Mouse (Mus musculus) testis, adult 2 months (tissue): ENCODE measurements around the gene Cby1. TPM values are rescaled to one million over a fixed set of nuclear protein-coding genes. Genes with fewer than 3 reads are reported as not detected.

Experiments
- H3K27ac ChIP-seq: fragments of 200-500 bp; 2 replicates; pipeline ENCODE4 v1.5.1; 2012; ENCODE audit warnings: low read depth, low read length; ENCODE audit not compliant: control insufficient read depth, insufficient read depth
- H3K27me3 ChIP-seq: fragments of 200-500 bp; 2 replicates; pipeline ENCODE4 v1.6.1; 2012; ENCODE audit warnings: mild to moderate bottlenecking, low read length, moderate library complexity; ENCODE audit not compliant: control insufficient read depth, insufficient read depth
- H3K36me3 ChIP-seq: fragments of 200-500 bp; 2 replicates; pipeline ENCODE4 v1.6.1; 2012; ENCODE audit warnings: mild to moderate bottlenecking, low read length; ENCODE audit not compliant: control insufficient read depth, insufficient read depth
- H3K4me1 ChIP-seq: fragments of 200-500 bp; 2 replicates; pipeline ENCODE4 v1.6.1; 2012; ENCODE audit warnings: low read length; ENCODE audit not compliant: control insufficient read depth, insufficient read depth
- H3K4me3 ChIP-seq: fragments of 200-500 bp; 2 replicates; pipeline ENCODE4 v1.5.1; 2012; ENCODE audit warnings: low read depth, mild to moderate bottlenecking, low read length, moderate library complexity, mixed read lengths; ENCODE audit not compliant: control insufficient read depth
- CTCF ChIP-seq: fragments of 200-500 bp; IDR thresholded peaks from 2 replicates; pipeline ENCODE4 v1.5.1; 2012; ENCODE audit warnings: low read depth, mild to moderate bottlenecking, inconsistent platforms, low read length, moderate library complexity; ENCODE audit not compliant: control insufficient read depth, insufficient read depth, insufficient replicate concordance
- POLR2A ChIP-seq: fragments of 200-500 bp; IDR thresholded peaks from 2 replicates; pipeline ENCODE4 v1.6.1; 2012; ENCODE audit warnings: low read depth, mild to moderate bottlenecking, inconsistent platforms, low read length, moderate library complexity; ENCODE audit not compliant: control insufficient read depth
- polyA plus RNA-seq: library from polyadenylated mRNA; depleted of rRNA; stranded (reverse); fragments of >200 nt; gene quantifications from 2 replicates; pipeline ENCODE4 v1.2.3, GENCODE M21; 2012; rRNA removed

The Cby1 gene
- polyA plus RNA-seq: 57.1 and 58.1 TPM in 2 replicates

GRCm38 (mm10) chr15:79658531-79659375 is at the start of gene Cby1, which contains the start of gene Fam227a:
Gene Cby1, plus strand, starts transcription at chr15:79659199.
Gene Fam227a, minus strand, starts transcription at chr15:79658956.
- H3K27me3 ChIP-seq: no peaks in the 10 kb centered on the region
- peak within 1 kb of the TSS; percentile 98 for H3K27ac ChIP-seq
- peaks cover 3% of the 10 kb centered on the region; the same call in 1 of the 2 replicates for H3K4me1 ChIP-seq
- peak within 1 kb of the TSS; percentile 99 for H3K4me3 ChIP-seq
- TF ChIP-seq POLR2A (peak; percentile 90), CTCF (no peak)
- H3K36me3 ChIP-seq: peaks cover 2% of the 10 kb centered on the region

- H3K27me3 ChIP-seq: no peaks in the 10 kb centered on the region
- TF ChIP-seq POLR2A (no peak), CTCF (no peak)
- no peak overlapping the region for H3K27ac ChIP-seq
- no peaks in the 10 kb centered on the region for H3K36me3 ChIP-seq
- H3K4me1 ChIP-seq: peaks cover 10% of the 10 kb centered on the region
- no peak overlapping the region for H3K4me3 ChIP-seq
Measured at GRCm38 (mm10) chr15:79609226-79609625, 49.8 kb upstream of the Cby1 start.

GRCm38 (mm10) chr15:79615501-79615900 is 43.5 kb upstream of the Cby1 start:
- Histone ChIP-seq H3K36me3 (peaks cover 1% of the 10 kb centered on the region; the same call in 1 of the 2 replicates), H3K4me1 (peaks cover 3% of the 10 kb centered on the region), H3K27ac (no peak overlapping the region), H3K4me3 (no peak overlapping the region), H3K27me3 (no peaks in the 10 kb centered on the region)
- TF ChIP-seq POLR2A (no peak), CTCF (no peak)

DNA sequence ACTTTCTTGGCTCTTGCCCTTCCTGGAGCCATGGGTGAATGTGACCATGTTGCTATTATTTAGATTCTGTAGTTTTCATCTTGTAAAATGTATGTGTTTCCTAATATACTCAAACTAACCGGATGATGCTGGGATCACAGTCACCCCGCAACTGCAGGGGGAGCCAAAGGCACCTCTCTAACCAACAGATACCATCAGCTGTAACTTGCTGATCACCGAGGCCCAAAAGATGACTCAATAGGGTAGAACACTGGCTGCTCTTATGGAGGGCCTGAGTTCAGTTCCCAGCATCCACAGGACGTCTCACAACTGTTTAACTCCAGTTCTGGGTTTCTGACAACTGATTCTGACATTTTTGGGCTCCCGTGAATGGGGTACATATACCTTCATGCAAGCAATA is 42.3 kb upstream of the Cby1 start:
- TF ChIP-seq CTCF: no peak
- no peak for TF ChIP-seq POLR2A
- peaks cover 1% of the 10 kb centered on the region; the same call in 1 of the 2 replicates for H3K36me3 ChIP-seq

DNA sequence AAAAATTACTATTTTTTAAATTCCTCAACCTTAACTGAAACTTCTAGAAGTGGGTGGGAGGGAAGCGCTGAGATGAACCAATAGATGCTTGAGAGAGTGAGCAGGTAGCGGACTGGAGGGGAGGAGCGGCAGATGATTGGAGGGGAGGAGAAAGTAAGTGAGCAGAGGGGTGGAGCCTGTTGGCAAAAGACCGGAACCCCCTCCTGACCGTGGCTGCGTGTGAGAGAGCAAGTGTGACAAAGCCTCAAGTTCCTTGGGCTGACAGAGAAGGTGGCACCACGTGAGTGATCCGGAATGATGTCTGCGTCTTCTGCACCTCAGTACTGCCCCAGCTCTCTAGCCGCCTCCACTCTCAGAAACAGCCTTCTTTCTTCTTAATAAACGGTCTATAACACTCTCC is 41.9 kb upstream of the Cby1 start:
- H3K27ac ChIP-seq: no peak overlapping the region; the same call in 1 of the 2 replicates
- no peaks in the 10 kb centered on the region for H3K27me3 ChIP-seq
- peak overlapping the region; percentile 63 for H3K4me3 ChIP-seq
- H3K36me3 ChIP-seq: peaks cover 1% of the 10 kb centered on the region; the same call in 1 of the 2 replicates
- no peak for TF ChIP-seq POLR2A
- peaks cover 6% of the 10 kb centered on the region for H3K4me1 ChIP-seq

More for the DNA sequence above, 42.3 kb upstream of the Cby1 start:
- Histone ChIP-seq H3K4me3 (no peak overlapping the region; the same call in 1 of the 2 replicates), H3K4me1 (peaks cover 6% of the 10 kb centered on the region), H3K27ac (no peak overlapping the region), H3K27me3 (no peaks in the 10 kb centered on the region)

GRCm38 (mm10) chr15:79618456-79618855 is 40.5 kb upstream of the Cby1 start:
- H3K36me3 ChIP-seq: peaks cover 4% of the 10 kb centered on the region; the same call in 1 of the 2 replicates
- no peak overlapping the region for H3K4me3 ChIP-seq
- H3K27ac ChIP-seq: no peak overlapping the region
- no peaks in the 10 kb centered on the region for H3K27me3 ChIP-seq
- peaks cover 6% of the 10 kb centered on the region for H3K4me1 ChIP-seq
- TF ChIP-seq POLR2A: no peak
- no peak for TF ChIP-seq CTCF

DNA sequence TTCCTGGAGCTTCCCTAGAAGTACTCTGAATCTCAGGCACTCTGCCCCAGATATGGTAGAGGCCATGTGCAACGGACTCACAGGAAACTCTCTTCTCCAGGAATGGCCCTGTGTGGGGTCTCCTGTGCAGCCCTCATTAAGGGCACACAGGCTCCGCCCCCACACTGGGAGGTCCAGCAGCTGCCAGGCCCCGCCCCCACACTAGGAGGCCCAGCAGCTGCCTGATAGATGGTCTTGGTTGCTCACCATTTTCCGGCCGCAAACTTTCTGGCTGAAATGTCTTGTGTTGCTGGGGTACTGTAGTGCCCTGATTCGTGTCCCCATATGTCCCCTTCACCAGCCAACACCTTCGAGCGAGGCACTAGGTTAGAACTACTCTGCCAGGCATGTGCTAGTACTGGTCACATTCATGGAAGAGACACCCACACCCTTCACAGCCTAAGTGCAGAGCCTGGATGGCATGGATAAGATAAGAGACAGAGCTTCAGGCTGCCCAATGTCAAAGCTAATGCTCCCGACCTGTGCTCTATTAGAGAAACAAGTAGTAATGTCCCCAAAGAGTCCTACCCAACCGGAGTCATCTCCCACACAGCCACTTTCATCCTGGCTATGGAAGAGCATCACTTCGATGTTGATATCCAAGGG is 39.1 kb upstream of the Cby1 start:
- Histone ChIP-seq H3K27ac (no peak overlapping the region), H3K4me1 (peaks cover 6% of the 10 kb centered on the region), H3K27me3 (no peaks in the 10 kb centered on the region), H3K36me3 (peaks cover 2% of the 10 kb centered on the region; the same call in 1 of the 2 replicates), H3K4me3 (peak overlapping the region; percentile 32)
- TF ChIP-seq CTCF (no peak), POLR2A (no peak)

- no peaks in the 10 kb centered on the region; the same call in 1 of the 2 replicates for H3K36me3 ChIP-seq
- no peak for TF ChIP-seq CTCF
- no peak for TF ChIP-seq POLR2A
- no peak overlapping the region for H3K4me3 ChIP-seq
- no peak overlapping the region for H3K27ac ChIP-seq
- no peaks in the 10 kb centered on the region for H3K27me3 ChIP-seq
- H3K4me1 ChIP-seq: no peaks in the 10 kb centered on the region
Measured at GRCm38 (mm10) chr15:79630471-79630870, 28.5 kb upstream of the Cby1 start.
